Mouse (Mus musculus): ENCODE data around the gene Zfc3h1.
A peak's percentile ranks its signal among the peaks of the same experiment; 100 is the strongest.

Gene Zfc3h1

GRCm38 (mm10) chr10:115384221-115385017 lies at the start of gene Zfc3h1, which contains the start of gene Thap2:
Gene Zfc3h1, plus strand, starts transcription at chr10:115384959.
Gene Thap2, minus strand, starts transcription at chr10:115384443.
- DNase-seq, result peak; percentile 96

GRCm38 (mm10) chr10:115336901-115337300 lies 47.9 kb upstream of the Zfc3h1 start:
- DNase-seq, result no peak

DNA sequence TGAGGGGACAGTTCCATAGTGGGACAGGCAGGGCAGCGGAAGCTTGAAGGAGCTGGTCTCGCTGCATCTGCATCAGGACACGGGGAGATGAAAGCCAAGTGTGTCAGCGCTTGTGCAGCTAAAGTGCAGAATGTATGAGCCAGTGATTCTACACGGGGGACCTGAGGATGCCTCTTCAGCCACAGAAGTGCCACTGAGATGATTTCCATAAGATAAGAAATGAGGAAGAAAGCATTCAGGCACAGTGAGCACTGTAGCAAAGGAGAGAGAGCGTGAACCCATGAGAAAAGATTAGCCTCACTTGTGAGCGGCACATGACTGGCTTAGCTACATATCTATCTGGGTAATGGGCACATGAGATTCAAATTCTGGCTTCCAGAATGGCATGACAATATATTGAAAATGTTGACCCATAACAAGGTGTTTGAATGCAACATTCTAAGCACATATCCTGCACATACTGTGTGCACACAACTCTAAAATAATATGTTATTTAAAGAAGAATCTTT lies 44.9 kb upstream of the Zfc3h1 start:
- DNase-seq, result no peak

DNA sequence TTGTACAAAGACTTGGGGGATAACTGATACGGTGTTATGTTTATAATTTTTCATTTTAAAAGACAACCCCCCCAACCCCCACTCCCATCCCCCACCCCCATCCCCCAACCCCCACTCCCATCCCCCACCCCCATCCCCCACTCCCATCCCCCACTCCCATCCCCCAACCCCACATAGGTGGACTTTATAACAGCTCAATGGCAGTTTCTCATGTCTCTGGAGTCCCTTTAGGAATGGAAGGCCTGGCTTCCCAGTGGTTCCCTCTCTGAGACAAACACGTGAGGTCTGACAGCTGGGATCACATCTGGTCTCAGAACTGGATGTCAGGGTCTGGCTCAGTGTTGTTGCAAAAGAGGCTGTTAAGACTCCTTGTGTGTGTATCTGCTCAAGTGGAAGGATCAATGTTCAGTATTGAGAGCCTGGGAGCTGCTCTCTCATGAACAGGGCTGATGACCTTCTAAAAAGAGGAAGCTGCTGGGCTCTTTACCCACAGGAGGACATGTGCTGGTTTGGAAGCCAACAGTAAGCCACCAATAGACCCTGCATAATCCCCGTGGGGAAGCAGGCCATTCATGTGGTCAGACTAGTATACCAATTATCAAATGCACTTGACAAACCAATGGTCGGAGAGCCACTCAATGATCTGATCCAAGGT lies 41.9 kb upstream of the Zfc3h1 start:
- no peak for DNase-seq

- DNase-seq, result no peak
Observed at GRCm38 (mm10) chr10:115346444-115346843, 38.3 kb upstream of the Zfc3h1 start.

DNA sequence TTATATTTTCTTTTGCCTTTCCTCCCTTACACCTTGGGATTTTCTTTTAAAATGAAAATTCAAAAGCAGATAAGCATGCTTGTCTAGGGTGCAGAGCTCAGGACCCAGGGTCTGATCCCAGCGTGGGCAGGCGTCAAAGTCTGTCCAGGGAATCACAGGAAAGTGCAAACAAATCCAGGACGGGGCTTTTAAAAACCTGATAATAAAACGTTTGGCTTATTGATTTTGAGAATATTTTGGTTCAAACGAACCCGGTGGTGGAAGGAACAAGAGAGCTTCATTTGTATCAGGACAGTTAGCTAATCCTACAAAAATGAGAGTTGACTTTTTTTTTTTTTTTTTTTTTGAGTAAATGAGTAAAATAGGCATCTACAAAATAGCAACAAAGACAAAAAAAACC lies 36.6 kb upstream of the Zfc3h1 start:
- no peak for DNase-seq

DNA sequence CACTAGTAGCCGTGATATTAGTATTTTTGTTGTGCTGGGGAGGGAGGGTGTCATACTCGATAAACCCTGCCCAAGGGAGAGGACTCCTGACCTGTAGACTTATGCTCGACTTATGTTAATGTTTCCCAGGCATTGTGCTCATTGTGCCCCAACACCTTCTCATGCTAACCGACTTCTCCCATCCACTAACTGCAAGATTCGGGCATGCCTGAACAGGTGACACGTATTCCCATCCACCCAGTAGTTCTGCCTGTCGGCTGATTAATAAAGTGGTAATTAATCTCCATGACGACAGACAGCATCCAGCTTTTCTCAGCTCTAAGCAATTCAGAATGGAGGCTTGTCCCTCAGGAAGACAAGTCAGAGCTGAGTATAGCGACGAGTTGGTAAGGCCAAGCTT lies 35.7 kb upstream of the Zfc3h1 start:
- DNase-seq, result no peak

GRCm38 (mm10) chr10:115349509-115349908 lies 35.2 kb upstream of the Zfc3h1 start:
- DNase-seq, result no peak

- DNase-seq, result no peak
Observed at GRCm38 (mm10) chr10:115350810-115351397, 33.9 kb upstream of the Zfc3h1 start.

- no peak for DNase-seq
Observed at GRCm38 (mm10) chr10:115354553-115354952, 30.2 kb upstream of the Zfc3h1 start.

- no peak for DNase-seq
Observed at GRCm38 (mm10) chr10:115355016-115355415, 29.7 kb upstream of the Zfc3h1 start.

- no peak for DNase-seq
Observed at GRCm38 (mm10) chr10:115356106-115356505, 28.7 kb upstream of the Zfc3h1 start.

DNA sequence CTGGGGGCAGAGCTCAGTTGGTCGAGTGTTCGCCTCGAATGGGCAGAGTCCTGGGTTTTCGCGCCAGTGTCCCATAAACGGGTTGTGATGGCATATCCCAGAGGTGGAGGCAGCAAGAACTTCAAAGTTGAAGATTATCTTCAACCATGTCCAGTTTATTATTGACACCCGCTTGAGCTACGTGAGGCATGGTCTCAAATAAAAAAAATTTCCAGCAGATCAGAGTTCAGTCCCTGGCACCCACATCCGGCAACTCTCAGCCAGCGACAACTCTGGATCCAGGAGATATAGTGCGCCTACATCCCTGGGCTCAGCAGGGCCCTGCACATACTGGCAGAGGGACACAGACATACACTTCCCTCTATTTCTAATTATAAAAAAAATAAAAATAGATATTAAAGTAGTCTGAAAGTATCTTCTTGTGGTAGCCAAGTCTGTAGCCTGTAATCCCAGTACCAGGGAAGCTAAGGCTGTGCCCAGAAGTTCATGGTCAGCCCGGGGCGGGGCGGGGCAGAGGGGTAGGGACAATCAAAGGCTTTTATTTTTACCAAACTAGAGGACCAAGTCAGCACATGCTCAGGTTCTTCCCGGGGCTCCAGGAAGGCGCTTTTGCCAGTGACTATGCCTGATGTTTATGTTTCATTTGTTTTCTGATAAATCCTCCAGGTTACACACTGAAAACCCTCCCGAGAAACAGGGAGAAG lies 26.4 kb upstream of the Zfc3h1 start:
- DNase-seq, result no peak

DNA sequence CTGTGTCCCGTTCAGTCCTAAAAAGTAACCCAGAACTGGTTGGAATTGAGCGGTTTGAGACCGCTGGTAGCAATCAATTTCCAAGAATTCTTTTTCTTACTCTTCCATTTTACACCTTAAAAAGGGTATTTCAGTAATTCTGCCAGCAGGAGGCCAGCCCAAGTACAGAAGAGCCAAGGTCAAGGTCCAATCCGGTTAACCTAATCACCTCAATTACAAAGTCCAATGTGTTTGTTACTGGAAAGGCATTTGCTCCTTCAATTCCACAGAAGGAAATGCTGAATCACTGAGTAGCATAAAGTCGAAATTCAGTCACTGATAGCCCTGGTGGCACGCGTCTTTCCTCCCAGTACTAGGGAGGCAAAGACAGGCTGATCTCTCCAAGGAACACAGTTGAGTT lies 25.7 kb upstream of the Zfc3h1 start:
- no peak for DNase-seq

DNA sequence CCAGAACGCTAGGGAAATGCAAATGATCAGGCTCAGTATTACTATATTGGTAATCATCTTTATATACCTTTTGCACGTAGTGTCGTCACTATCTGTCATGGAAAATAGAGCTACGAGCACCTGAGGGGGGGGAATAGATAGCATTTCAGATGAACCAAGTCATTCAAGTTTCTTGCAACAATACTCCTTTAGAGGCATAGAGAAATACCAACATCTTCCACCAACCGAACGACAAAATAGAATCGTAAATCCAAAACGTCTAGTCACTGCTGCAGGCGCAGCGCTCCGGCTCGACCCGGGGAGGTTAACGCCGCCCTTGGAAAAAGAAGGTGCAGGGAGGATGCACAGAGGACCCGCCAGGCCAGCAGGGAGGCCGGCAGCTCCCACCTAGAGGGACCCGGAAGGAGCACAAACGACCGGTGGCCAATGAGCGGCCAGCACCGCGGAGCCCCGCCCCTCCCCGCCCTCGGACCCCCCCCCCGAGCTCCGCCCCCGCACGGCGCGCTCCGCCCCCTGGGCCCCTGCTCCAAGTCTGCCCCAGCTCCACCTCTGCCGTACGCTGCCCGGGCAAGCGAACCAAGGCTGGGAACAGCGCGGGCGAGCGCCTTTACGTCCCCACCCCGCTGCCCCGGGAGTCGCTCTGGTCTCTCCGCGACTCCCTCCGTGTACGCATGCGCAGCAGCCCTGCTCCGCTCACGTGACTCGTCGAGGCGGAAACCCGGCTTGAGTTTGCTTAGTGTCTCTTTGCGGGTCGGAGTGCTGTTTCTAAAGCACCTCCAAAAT lies 22.7 kb upstream of the Zfc3h1 start, which contains the start of gene Tmem19:
TSS of gene Tmem19 (minus strand) at position 662 of the 783 bp plus-strand sequence.
- peak; percentile 97 for DNase-seq

DNA sequence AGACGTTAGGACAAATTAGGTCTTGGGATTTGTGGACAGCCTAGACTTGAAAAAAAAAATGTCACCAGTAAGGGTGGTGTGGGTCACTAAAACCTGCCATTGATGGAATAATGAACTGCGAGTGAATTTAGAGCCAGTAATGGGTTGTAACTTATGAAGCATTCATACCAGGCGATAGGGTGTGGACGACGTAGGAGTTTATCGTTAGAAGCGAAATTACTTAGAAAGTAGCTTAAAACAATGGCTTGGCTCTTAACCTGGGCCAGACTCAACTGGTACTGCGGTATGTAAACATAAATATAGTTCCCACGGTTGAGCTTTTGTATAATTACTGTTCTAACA lies 22.2 kb upstream of the Zfc3h1 start:
- DNase-seq, result no peak

DNA sequence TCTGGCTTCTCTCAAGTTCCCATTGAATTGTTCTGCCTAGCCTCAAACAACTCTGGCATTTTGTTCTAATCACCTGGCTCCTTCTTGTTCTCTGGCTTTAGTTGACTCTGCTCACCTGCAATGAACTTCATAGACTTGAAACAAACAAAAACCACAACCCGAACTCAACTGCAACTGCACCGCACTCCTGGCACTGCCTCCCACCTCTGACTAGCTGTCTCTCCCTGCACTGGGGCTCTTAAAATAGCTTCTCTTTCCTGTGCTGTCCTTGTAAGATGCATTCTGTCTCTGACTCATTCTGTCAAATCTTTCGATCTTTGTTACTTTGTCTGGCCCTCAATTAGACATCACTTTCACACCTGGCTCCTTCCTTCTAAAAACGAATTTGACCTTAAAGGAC lies 21.6 kb upstream of the Zfc3h1 start:
- DNase-seq, result no peak

GRCm38 (mm10) chr10:115381506-115382084 lies 3.2 kb upstream of the Zfc3h1 start:
- no peak for DNase-seq

- no peak for DNase-seq
Observed at GRCm38 (mm10) chr10:115382846-115383643, 1.7 kb upstream of the Zfc3h1 start.

GRCm38 (mm10) chr10:115383644-115384220 lies 1.0 kb upstream of the Zfc3h1 start:
- no peak for DNase-seq
